Mouse (Mus musculus) adrenal gland, adult (tissue): ENCODE measurements around the gene Prap1.
A peak's percentile ranks its signal among the peaks of the same experiment; 100 is the strongest.
"Not testable (repeated sequence)": the region's sequence is repeated elsewhere in the genome, so short reads cannot be mapped to it uniquely, and the experiment has no call there.

Experiments
- DNase-seq, 2 experiments: peaks; one replicate each; pipeline ENCODE4 v3.0.0; 2022 to 2023; ENCODE audit warnings: low spot score in 1 of 2; ENCODE audit not compliant: inconsistent age in 2 of 2

Gene Prap1

GRCm38 (mm10) chr7:140126934-140127333 lies 33.7 kb downstream of the Prap1 start:
- DNase-seq, result no peak

DNA sequence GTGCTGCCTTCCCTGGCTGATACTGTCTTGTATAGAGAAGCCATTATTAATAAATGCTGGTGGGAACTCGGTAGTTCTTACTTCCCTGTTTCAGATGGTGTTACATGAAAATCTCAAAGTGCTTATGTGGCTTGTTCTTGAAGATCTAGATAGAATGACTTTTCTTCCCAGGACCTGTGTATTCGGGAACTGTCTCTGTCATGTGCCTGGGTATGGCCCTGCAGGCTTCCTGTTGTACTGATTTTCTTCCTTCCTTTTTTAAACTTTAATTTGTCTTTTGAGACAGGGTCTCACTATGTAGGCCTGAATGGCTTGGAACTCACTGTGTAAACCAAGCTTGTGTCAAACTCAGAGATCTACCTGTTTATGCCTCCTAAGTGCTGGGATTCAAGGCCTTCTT lies 34.7 kb downstream of the Prap1 start:
- no peak for DNase-seq

GRCm38 (mm10) chr7:140132184-140132583 lies 39.0 kb downstream of the Prap1 start:
- DNase-seq, result not testable (repeated sequence)

DNA sequence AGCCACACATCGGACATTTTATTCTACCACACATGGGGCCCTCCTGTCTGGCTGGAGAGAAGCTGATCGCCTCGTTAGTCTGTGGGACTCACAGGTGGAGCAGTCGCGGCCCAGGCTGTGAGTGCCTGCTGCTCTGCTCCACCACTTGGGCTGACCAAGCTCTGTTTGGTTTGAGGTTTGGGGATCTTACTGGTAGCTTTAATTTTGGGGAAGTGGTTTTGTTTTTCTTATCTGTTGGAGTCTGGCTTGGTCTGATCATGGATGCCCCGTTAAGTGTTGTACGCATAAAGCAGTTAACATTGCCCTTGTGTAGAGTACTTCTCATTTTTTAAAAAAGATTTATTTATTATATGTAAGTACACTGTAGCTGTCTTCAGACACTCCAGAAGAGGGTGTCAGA lies 40.8 kb downstream of the Prap1 start:
- DNase-seq, result not testable (repeated sequence)

- DNase-seq, result peak in 1 of 2 experiments; percentile 80
These were observed 42.0 kb downstream of the Prap1 start for GRCm38 (mm10) chr7:140135106-140135770.

DNA sequence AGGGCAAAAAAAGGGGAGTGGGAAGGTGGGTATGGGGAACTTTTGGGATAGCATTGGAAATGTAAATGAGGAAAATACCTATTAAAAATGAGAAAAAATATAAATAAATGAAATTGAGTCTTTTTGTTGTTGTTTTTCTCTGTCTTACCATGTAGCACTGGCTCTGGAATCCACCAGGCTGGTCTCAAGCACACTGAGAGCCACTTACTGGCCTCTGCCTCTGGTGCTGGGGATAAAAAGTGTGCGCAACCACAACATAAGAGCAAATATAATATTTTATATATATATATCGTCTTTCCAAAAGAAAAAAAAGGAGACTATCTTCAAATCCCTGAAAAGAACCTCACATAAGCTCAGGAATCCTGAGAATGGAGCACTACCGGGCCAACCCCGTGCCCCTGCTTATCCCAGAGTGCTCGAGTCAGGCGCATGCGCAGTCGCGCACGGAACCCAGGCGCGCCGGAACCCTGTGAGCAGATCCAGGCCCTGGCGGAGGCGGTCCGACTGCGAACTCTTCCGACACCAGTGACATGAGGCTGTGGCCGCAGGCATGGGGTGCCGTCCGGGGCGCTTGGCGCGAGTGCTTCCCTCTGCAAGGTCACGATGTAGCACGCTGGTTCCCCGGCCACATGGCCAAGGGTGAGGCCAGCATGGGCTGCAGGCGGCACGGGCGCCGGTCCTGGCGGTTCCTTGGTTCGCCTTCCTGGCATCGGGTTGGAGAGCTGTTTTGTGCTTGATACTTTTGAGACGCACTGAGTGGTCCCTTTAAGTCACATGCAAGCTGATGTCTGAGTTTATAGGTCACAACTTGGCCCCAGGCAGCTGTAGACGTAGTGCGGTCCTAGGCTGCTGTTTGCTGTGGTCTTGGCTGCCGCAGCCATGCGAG lies 44.2 kb downstream of the Prap1 start, which contains the start of gene Mtg1:
TSS of gene Mtg1 (plus strand) at position 430 of the 886 bp plus-strand sequence.
- DNase-seq, result peak; percentile 96 to 99

DNA sequence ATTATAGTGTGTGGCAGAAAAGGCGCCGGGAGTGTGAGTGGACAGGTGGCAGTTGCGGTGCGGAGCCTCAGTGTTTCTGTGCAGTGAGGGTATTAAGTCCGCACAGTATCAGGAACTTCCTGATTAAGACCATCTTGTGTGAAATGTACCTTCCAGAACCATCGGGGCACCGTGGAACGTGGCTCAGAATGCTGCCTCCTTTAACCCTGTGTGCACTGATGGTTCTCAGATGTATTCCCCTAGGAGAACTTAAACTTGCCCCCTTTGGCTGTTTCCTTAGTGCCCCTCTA lies 44.8 kb downstream of the Prap1 start:
- no peak for DNase-seq

DNA sequence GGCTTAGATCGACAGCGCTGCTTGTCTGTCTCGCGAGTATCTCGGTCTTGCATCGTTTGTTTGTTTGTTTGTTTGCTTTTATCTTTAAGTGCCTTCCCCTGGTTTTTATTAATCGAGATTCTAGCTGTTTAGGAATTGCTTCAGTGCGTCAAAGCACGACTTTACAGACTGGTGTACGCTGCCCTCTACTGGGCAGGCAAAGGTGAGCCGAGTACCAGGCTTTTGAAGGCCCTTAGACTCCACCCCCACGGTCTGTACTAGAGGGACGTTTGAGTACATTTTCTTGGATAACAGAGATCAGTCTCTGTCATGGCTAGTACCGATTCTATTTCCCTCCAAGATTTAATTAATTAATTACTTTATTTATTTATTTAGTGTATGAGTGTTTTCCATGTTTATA lies 48.2 kb downstream of the Prap1 start:
- DNase-seq, result peak; percentile 65 to 89

GRCm38 (mm10) chr7:140144550-140144949 lies 51.4 kb downstream of the Prap1 start:
- DNase-seq, result no peak
